Mouse (Mus musculus): ENCODE results near the gene Svep1. TPM values are rescaled to one million over a fixed set of nuclear protein-coding genes. Genes with fewer than 3 reads are reported as not detected.

Gene Svep1
- under 1 TPM; 0.45 to 0.86 TPM for total RNA-seq (2021)
- long read RNA-seq, partial matches to known transcripts, result 0 of 1 reads
- long read RNA-seq, other reads (novel, unspliced or antisense), result 1 of 1 reads

DNA sequence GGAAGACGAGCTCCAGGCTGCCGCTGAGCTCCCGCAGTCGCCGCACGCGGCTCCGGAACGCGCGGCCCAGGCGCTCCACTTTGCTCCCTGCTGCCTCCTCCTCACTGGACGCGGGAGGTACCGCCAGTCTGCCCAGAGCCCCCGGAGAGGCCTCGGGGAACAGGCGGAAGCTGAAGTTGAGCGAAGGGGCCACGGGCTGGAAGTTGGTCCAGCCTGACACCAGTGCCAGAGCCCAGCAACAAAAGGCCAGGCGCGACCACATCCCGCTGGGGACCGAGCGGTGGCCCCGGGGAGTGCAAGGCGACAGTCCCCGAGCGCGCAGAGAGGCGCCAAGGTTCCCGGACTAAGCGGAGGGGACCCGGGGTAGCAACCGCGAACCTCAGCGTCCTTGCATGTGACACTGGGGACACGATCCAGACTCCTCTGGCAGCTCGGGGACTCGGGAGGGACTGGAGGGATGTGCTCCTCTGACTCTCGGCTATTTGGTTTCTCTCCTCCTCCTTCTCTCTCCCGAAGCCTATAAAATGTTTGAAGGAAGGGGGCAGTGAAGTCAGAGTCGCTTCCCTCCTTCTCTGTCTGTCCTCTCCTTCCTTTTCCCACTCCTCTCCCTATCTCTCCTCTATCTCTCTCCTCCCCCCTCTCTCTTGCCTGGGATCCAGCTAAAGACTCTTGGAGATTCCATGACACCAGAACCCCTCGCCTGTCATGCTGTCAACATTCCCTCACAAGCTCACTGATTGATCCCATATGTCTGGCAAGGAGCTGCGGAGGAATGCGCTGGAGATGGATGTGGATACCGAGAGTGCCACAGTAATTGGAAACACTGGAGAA, at the start of gene Svep1:
Svep1 (minus strand) TSS at position 745 of the 831 bp plus-strand sequence.
- DNase-seq (ENCODE audit: low spot score in 2 of 2), result peak; percentile 3 to 5

- peak in 1 of 2 experiments; percentile 75 for DNase-seq (ENCODE audit: low spot score in 2 of 2)
Observed at GRCm38 (mm10) chr4:58253410-58253809, 46.8 kb upstream of the Svep1 start.

- no peak for DNase-seq (ENCODE audit: low spot score in 2 of 2)
Observed at GRCm38 (mm10) chr4:58252381-58252780, 45.7 kb upstream of the Svep1 start.

GRCm38 (mm10) chr4:58245544-58245943, 38.9 kb upstream of the Svep1 start:
- no peak for DNase-seq (ENCODE audit: low spot score in 2 of 2)

GRCm38 (mm10) chr4:58240416-58240815, 33.8 kb upstream of the Svep1 start:
- no peak for DNase-seq (ENCODE audit: low spot score in 2 of 2)

GRCm38 (mm10) chr4:58235828-58236227, 29.2 kb upstream of the Svep1 start:
- no peak for DNase-seq (ENCODE audit: low spot score in 2 of 2)

GRCm38 (mm10) chr4:58223499-58223898, 16.8 kb upstream of the Svep1 start:
- no peak for DNase-seq (ENCODE audit: low spot score in 2 of 2)

- no peak for DNase-seq (ENCODE audit: low spot score in 2 of 2)
Observed at GRCm38 (mm10) chr4:58211374-58211773, 4.7 kb upstream of the Svep1 start.

GRCm38 (mm10) chr4:58210557-58211090, 4.0 kb upstream of the Svep1 start:
- peak in 1 of 2 experiments; percentile 19 for DNase-seq (ENCODE audit: low spot score in 2 of 2)

- no peak for DNase-seq (ENCODE audit: low spot score in 2 of 2)
Observed at GRCm38 (mm10) chr4:58205750-58206114, 927 bp downstream of the Svep1 start.

GRCm38 (mm10) chr4:58201703-58202102, 5.0 kb downstream of the Svep1 start:
- DNase-seq (ENCODE audit: low spot score in 2 of 2), result no peak

- no peak for DNase-seq (ENCODE audit: low spot score in 2 of 2)
Observed at GRCm38 (mm10) chr4:58200826-58201225, 5.8 kb downstream of the Svep1 start.

GRCm38 (mm10) chr4:58197230-58197629, 9.4 kb downstream of the Svep1 start:
- no peak for DNase-seq (ENCODE audit: low spot score in 2 of 2)

DNA sequence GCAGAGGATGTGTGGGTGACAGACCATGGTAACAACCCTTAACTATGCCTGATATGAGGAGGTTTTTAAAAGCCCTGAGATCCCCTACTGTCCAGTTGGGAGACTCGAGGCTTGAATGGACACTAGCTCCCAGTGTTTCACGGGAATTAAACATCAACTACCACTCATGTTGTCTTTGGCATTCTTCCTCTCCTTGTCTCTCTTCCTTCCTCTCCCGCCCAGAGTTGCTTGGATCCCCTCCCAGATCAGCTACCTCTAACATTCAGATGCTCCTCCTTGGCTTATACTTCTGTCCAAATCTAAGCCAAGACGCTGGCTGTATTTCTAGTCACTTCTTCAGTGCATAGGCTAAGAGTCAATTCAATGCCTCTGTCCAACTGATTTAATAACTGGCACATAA, 9.9 kb downstream of the Svep1 start:
- DNase-seq (ENCODE audit: low spot score in 2 of 2), result no peak

- no peak for DNase-seq (ENCODE audit: low spot score in 2 of 2)
Observed at GRCm38 (mm10) chr4:58195936-58196335, 10.7 kb downstream of the Svep1 start.

DNA sequence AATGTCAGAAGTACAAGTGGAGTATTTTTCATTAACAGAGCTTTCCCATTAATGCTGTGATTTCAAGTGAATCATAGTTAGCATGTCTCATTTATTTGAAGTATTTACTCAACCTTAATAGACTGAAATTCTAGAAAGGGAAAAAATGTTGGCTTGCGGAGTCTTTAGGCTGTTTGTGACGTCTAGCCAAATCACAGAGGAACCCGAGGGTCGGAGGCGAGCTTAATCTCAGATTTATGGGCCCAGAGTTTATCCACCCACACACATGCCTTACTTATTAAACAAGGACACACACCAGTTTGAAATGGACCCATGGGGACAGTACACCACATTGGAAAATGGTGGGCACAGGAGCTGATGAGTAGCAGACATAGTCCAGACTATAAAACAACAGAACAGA, 17.4 kb downstream of the Svep1 start:
- DNase-seq (ENCODE audit: low spot score in 2 of 2), result no peak

DNA sequence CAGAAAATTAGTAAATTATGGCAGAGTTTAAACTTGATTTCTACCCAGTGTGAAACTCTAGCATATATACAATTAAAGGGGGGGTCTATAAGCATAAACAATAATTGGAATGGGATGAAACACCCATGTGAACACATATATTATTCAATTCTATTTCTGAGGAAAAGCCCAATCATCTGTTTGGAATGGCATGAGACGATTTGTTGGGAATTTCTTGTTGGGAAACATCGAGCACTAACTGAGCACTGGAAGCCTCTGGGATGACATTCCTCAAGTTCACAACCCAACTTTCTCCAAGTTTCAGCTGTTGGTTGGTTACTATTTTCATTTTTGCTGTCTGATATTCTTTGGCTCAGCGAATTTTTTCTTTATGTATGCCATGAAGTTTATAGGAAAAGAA, 21.3 kb downstream of the Svep1 start:
- DNase-seq (ENCODE audit: low spot score in 2 of 2), result no peak

GRCm38 (mm10) chr4:58184681-58185341, 21.8 kb downstream of the Svep1 start:
- no peak for DNase-seq (ENCODE audit: low spot score in 2 of 2)

- DNase-seq (ENCODE audit: low spot score in 2 of 2), result no peak
Observed at GRCm38 (mm10) chr4:58183897-58184296, 22.8 kb downstream of the Svep1 start.

- no peak for DNase-seq (ENCODE audit: low spot score in 2 of 2)
Observed at GRCm38 (mm10) chr4:58178489-58178888, 28.2 kb downstream of the Svep1 start.

- DNase-seq (ENCODE audit: low spot score in 2 of 2), result no peak
Observed at GRCm38 (mm10) chr4:58177256-58177655, 29.4 kb downstream of the Svep1 start.

- DNase-seq (ENCODE audit: low spot score in 2 of 2), result no peak
Observed at GRCm38 (mm10) chr4:58174435-58174987, 32.1 kb downstream of the Svep1 start.

Measured in layer of hippocampus, adult 18-20 months (tissue).